Mouse (Mus musculus) monocyte, adult 5-6 weeks (primary cell): ENCODE data around the gene Fthl17b. TPM values are rescaled to one million over a fixed set of nuclear protein-coding genes. Genes with fewer than 3 reads are reported as not detected.
"Not testable (repeated sequence)": the region's sequence is repeated elsewhere in the genome, so short reads cannot be mapped to it uniquely, and the experiment has no call there.

Experiments
- ATAC-seq: fragments of 153-309, 156-312 bp; replicated peaks from 2 replicates; pipeline ENCODE4 v1.8.0; 2017; ENCODE audit warnings: mild to moderate bottlenecking; ENCODE audit not compliant: low TSS enrichment, insufficient number of reproducible peaks, severe bottlenecking, poor library complexity, low FRiP score
- total RNA-seq: library from RNA; stranded (forward); fragments of 200-1000, 200-491, 200-594 nt; gene quantifications from 3 replicates; pipeline ENCODE4 v1.2.3, GENCODE M21; 2017

The Fthl17b gene
- not detected in 3 replicates for total RNA-seq

GRCm38 (mm10) chrX:8962875-8963274 lies at the start of gene Fthl17b:
Gene Fthl17b, minus strand, starts transcription at chrX:8962975.
- not testable (repeated sequence) for ATAC-seq

GRCm38 (mm10) chrX:8986655-8987054 lies 23.9 kb upstream of the Fthl17b start, which contains the start of gene Fthl17d:
Gene Fthl17d, minus strand, starts transcription at chrX:8986755.
- not testable (repeated sequence) for ATAC-seq

GRCm38 (mm10) chrX:8976459-8976858 lies 13.7 kb upstream of the Fthl17b start, which contains the start of gene Fthl17c:
Gene Fthl17c, minus strand, starts transcription at chrX:8976559.
- ATAC-seq, result not testable (repeated sequence)

- not testable (repeated sequence) for ATAC-seq
Observed at GRCm38 (mm10) chrX:8964618-8965017, 1.8 kb upstream of the Fthl17b start.

GRCm38 (mm10) chrX:8948130-8948805 lies 14.5 kb downstream of the Fthl17b start:
- not testable (repeated sequence) for ATAC-seq

GRCm38 (mm10) chrX:8944041-8944440 lies 18.7 kb downstream of the Fthl17b start:
- no peak for ATAC-seq

- ATAC-seq, result no peak
Observed at GRCm38 (mm10) chrX:8927308-8927707, 35.5 kb downstream of the Fthl17b start.

GRCm38 (mm10) chrX:8921813-8922607 lies 40.8 kb downstream of the Fthl17b start:
- ATAC-seq, result no peak

GRCm38 (mm10) chrX:8921080-8921479 lies 41.7 kb downstream of the Fthl17b start:
- ATAC-seq, result no peak

Other genes with a start within 250 kb of the Fthl17b start
- gene Ssx9, start 214.5 kb downstream of the Fthl17b start, total RNA-seq, result not detected in 3 replicates
- not detected in 3 replicates for gene Ssxb5, start 159.3 kb downstream of the Fthl17b start, total RNA-seq
- gene Gm6592, start 119.0 kb downstream of the Fthl17b start, total RNA-seq, result not detected in 3 replicates
- gene Gm5751, start 88.7 kb downstream of the Fthl17b start, total RNA-seq, result not detected in 3 replicates
- gene B630019K06Rik, start 70.6 kb downstream of the Fthl17b start, total RNA-seq, result 0.48 to 1.2 TPM (median 0.49 TPM) in 3 replicates
- not detected in 3 replicates for gene Fthl17c, start 13.6 kb upstream of the Fthl17b start, total RNA-seq
- gene Fthl17d, start 23.8 kb upstream of the Fthl17b start, total RNA-seq, result not detected in 3 replicates
- not detected in 3 replicates for gene Fthl17e, start 70.5 kb upstream of the Fthl17b start, total RNA-seq
- not detected in 3 replicates for gene Fthl17f, start 100.0 kb upstream of the Fthl17b start, total RNA-seq
- not detected in 3 replicates for gene 4930402K13Rik, start 141.6 kb upstream of the Fthl17b start, total RNA-seq
- gene Lancl3, start 236.9 kb upstream of the Fthl17b start, total RNA-seq, result 0.97 to 1.3 TPM in 2 of 3 replicates, not detected in the other